Mouse (Mus musculus): ENCODE results near the gene Fbxw10.
A peak's percentile ranks its signal among the peaks of the same experiment; 100 is the strongest.

The Fbxw10 gene

DNA sequence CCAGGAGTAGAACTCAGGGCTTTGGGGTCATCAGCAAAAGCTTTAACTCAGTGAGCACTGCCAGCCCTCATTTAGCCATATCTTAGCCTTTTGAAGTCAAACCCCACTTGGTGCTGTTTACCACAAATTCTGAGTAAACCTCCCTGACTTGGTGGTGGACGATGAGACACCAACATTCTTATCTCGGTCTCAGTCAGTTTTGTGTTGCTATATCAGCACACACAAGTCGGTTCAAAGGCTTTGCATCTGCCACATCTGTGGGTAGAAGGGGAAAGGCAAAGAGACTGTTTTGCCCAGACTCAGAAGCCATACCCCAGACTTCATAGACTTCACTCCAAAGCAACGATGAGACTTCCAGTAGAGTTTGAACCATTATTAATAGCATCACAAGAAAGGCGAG, 2.3 kb upstream of the Fbxw10 start:
- DNase-seq, result no peak

DNA sequence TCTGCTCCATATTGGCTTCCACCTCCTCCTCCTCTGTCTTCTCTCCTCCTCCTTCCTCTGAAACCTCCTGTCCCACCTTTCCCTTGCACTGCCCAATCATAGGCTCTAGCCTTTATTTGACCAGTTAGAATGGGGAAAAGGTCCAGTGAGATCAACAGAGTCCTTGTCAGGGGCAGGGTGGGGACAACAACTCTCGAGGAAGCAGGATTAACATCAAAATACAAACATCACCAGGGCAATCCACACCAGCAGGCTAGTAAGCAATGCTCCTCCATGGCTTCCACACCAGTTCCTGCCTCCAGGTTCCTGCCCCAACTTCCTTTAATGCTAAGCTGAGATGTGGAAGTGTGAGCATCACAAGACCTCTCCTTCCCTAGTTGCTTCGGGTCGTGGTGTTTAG, 1.1 kb upstream of the Fbxw10 start:
- DNase-seq, result no peak

DNA sequence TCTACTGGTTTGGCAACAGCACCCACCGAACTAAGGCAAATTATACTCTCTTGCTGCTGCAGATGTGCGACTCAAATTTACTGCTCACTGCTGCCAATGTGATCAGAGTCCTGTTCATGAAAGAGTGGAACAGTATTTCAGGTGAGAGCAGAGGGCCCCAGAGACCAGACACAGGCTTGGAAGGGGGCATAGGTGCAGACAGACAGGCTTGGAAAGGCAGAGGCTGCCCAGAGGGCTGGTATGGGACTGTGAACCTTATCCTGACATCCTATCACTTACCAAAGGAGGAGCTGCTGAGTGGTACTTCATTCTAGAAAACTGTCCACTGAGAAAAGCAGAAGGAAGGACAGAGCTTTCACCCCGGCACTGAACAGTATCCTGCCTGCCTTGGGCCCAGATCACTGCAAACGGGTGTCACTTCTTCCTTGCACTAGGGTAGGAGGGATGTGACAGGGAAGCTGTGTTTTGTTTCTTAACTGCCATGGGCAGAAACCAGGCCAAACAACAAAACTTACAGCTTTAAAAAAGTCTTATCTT, 854 bp downstream of the Fbxw10 start:
- DNase-seq, result peak in 1 of 2 experiments; percentile 9

DNA sequence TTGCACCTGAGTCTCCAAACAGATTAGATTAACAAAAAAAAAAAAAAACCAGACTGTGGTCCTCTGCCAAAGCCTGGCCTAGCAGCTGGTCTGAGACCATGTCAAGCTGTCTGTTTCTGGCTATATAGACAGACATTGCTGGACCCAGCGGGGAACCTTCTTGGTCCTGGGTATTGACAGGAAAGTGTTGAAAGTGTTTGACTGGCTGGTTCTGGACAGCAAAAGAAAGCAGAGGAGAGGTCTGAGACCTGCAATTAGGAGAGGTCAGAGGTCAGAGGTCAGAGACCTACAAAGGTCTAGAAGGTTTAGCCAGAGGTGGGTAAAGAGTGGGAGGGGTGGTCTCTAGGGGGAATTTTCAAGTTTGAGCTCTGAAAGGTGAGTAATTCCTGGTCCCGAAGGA, 1.4 kb downstream of the Fbxw10 start:
- DNase-seq, result no peak

DNA sequence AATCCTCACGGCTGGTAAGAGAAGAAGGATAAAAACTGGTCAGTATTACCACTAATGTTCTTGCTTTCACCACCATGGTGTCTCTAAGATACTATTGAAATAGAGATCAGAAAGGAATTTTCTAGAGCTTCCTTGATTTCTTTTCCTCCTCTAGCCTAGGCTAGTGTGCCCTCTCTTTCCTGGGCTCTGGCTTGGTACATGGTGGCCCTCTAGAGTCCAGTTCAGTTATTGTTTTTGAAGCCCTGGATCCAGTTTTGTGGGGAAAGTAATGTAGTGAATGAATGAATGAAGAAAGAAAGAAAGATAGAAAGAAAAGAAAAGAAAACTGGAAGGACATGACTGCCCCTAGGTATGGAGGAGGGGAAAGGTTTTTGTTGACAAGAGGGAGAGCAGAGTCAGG, 4.3 kb downstream of the Fbxw10 start:
- no peak for DNase-seq

DNA sequence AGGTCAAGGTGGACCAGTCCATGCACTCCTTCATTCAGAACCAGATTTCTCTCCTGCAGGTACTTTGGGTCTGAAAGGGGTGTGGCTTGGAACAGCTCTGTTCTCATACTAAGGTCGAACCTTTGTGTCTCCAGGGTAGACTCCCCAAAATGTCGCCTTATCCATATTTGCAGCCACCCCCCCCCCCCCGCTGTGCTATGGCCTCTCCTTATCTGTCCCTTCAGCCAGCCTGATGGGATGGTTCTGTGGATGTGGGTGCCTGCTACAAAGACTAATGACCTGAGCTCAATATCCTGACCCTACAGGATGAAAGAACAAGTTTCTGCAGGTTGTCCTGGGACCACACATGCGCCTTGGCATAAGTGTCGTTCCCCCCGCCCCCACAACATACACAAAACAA, 6.5 kb downstream of the Fbxw10 start:
- no peak for DNase-seq

DNA sequence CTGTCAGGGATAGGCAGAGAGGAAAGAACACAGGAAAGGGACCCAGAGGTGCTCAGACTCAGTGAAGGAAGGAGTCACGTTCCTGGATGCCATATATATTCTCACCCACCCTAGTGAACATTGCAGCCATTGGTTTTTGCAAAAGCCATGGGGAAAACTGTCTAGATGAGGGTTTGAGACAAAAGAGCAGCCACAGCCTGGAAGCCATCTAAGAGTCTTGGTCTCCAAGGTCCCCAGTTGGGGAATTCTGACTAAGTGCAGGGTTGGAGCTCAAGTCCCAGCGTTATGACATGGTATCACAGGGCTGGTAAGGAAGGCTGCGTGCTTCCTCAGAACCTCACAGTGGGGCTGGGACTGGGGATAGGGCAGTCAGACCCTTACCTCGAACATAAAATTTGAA, 18.7 kb downstream of the Fbxw10 start:
- DNase-seq, result no peak

DNA sequence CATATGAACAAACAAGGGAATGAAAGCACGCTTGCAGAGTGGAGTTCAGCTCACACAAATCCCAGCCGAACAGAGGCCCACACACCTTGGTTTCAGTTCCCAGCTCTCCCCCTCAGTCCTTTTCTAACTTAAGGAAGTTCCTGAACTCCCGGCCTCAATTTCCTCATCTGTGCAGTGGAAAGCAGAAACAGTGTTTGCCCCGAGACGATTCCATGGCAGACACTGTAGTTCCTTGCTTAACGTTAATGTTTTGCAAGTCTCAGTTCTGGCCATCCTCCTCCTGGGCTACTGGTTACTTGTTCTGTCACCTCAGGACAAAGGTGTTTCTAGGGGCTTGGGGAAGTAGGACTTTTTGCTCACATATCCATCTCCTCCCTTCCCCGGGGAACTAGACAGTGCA, 19.8 kb downstream of the Fbxw10 start:
- no peak for DNase-seq

DNA sequence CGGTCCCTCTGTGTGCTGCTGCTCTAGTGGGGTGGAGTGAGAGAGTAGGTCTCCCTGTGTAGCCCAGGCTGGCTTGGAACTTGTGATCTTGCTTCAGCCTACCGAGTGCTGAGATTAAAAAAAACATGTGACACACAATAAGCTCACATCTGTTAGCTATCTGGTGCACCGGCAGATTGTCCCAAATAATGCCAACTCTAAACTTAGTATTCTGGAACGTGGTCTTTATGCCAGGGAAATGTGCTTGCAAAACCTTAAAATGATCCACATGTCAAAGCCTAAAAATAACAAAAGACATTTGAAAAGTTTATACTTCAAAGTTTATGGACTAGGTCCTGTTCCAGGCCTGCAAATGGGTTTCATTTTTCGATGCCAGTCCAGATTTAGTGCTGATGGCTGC, 22.3 kb downstream of the Fbxw10 start:
- DNase-seq, result no peak

DNA sequence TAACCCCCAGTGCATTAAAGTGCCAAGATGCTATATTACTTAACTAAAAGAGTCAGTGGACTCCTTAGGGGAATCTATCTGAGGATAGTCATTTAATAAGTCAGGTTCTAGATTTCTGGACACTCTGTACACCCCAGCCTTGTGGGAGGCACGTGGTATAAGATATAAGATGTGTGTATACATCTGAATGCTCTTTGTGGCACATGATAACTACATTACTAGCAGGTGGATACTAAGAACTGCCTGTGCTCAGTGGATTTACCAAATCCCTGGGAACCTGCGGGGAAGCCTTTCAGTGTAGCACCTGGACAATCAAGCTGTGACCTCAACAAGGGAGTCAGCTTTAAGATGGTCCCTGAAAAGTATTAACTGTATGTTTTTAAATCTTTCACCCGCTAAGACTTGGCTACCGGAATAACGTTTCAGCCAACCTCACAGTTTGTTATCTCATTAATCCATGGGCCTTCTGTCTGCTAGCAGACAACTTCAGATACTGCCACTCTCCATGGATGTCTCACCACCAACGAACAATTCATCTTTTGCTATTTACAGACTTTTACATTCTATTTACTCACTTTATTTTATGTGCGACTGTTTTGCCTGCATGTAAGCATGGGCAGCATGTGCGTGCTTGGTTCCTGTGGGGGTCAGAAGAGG, 23.0 kb downstream of the Fbxw10 start:
- no peak for DNase-seq

DNA sequence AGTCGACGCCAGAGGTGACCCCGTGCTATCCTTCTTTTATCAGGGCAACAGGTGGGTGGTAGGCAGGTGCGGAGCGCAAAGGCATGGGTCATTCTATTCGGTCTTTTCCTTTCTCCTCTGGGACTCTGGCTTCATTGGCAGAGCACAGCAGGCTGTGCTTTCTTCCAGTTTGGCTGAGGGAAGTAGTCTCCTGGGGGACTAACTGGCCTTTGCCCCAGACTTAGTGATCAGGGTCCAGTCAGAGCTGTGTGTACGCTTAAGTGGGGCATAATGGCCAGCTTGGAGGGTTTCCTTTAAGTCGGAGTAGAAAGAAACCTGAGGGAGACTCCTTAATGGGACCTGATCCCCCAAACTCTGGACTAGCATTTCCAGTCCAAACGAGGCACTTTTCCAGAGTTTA, 26.6 kb downstream of the Fbxw10 start:
- no peak for DNase-seq

DNA sequence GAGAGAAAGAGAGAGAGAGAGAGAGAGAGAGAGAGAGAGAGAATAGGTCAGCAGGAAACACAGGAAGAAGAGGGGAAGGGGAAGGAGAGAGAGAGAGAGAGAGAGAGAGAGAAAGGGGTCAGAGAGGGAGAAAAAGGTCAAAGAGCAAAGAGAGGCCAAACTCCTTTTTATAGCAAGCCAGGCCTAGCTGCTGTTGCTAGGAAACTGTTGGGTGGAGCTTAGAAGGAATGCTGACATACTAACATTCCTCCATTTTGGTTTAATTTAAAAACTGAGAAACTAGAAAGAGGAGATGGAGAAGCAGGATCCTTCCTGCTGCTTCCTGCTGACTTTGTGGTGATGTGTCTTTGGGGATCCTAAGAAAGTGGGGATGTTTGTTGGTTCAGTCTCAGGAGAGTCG, 28.8 kb downstream of the Fbxw10 start:
- DNase-seq, result no peak

DNA sequence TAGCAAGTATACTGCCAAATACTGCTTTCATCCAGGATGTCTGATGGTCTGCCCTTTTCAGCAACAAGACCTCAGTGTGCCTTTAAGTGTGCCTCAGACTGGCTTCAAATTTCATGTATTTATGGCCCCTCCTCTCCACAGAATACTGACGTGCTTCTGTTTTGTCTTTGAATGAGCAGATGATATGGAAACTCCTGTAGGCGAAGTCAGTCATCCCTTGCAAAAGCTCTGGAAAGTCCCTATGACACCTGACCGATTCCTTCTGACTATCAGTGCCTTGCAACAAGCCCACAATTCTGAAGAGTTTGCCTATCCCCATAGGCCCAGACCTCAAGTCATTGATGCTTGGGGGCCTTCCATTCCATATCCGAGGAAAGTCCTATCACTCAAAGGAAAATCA, 29.6 kb downstream of the Fbxw10 start:
- DNase-seq, result no peak

DNA sequence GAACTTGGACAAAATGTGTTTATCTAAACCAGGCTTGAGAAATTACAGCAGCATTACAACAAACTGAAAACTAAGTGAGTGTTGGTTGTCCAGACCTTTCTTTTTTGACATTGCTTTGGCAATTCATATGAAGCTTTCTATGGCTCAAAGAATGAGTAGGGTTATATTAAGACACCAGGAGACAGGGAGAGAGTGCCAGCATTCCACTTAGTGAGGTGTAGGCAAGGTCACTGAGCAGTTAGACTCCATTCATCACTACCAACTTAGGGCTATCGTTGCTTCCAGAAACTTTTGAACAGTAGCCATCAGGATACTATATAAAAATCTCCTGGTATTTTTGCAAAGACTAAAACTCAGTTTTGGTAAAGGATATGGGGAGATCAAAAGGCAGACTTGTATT, 30.5 kb downstream of the Fbxw10 start:
- no peak for DNase-seq

DNA sequence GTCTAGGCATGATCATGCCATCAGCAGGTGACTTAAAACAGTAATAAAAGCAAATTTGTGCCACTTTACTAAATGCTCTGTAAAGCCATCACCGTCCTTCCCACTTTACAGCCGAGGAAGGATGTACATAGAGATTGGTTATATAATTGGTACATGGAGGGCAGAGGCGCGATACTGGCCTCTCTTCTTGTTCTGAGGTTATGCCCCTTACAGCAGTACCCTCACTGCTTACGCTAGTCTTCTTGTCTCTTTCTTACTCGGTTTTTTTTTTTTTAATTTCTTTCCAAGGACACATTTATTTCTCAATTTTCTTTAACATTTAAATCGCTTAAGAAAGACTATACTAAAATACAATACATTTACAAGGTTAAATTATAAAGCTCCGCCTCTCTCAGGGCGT, 31.9 kb downstream of the Fbxw10 start:
- no peak for DNase-seq

DNA sequence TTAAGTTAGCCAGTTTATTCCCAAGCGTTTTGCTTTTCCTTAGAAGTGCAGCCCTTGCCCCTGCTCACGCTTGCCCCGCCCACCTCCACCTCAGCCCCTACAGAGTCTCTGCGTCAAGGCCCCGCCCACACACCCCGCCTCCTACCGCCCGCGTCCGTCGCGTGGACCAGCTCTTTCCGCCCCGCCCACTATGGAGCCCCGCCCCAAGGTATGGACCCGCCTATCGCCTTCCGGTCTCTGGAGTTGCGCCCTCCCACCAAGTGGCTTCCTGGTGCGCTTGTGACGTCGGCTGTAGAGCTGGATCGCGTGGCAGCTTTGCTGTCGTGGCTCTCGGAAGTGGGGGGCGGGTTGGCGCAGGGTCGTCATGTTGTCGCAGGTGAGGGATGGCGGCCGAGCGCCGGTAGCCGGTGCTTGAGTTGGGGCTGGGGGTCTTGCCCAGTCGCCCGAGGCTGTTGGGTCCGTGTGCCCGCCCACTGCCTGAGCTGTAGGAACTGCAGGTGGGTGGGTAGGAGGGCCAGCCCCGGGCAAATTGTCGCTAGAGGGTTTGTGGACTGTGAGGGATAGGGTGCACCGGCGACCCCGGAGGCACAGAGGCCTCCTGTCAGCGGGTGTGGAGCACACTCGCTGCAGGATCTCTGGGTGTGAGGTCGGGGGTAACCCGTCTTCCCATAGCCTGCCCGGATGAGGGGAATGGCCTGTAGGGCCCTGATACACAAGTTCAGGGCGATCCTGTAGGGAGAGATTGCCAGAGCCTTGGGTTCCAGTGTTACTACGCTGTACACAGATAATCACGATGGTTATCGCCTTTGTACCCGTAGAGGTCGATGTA, 32.6 kb downstream of the Fbxw10 start, which contains the start of gene Tvp23b:
TSS of gene Tvp23b (plus strand) at position 236 of the 829 bp plus-strand sequence.
- peak; percentile 98 for DNase-seq

DNA sequence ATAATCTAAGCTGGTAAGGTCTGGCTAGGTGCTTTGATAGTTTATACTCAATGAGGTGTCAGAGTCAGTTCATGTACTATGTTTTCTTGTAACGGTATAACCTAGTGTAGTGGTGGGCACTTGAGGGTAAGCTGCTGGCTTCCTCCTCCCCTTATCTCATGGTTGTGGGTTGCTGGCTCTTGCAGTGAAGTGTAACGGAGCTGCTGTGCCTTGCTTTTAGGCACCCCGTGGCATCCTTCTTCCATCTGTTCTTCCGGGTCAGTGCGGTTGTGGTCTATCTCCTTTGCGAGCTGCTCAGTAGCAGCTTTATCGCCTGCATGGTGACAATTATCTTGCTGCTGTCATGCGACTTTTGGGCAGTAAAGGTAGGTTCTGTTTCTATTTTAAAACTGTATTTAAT, 36.5 kb downstream of the Fbxw10 start:
- DNase-seq, result no peak

DNA sequence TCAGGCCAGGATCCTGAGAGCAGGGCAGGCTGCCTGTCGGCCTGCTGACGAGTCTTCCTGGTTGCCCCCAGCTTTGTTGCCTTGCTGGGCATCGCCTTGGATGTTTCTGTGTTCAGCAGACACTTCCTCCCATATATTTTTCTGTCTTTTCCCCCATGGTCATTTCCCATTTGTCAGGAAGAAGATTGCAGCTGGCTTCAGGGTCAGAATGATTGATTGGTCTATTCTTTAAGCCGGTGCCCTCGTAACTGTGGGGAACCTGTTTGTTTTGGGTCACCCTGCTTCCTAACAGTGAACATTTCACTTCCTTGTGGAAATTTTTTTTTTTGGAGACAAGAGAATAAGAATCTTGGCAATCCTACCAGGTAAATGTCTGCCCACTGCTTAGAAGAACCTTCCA, 38.5 kb downstream of the Fbxw10 start:
- no peak for DNase-seq

DNA sequence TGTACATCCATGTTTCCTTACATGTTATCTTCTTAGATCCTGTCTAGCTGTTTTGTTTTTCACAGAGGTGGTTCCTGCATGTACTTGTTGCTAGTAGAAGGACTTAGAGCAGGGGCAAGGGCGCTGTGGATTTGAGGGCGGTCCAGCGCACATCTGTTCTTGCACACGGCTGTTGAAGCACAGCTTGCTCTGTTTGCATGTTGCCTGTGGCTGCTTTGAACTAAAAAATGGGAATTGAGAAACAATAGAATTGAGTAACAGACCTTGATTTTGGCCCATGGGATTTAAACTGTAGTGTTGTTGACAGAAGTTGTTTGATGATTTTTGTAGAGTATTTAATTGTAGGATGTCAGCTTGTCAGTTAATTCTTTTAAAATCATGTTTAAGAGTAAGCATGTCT, 43.9 kb downstream of the Fbxw10 start:
- DNase-seq, result no peak

DNA sequence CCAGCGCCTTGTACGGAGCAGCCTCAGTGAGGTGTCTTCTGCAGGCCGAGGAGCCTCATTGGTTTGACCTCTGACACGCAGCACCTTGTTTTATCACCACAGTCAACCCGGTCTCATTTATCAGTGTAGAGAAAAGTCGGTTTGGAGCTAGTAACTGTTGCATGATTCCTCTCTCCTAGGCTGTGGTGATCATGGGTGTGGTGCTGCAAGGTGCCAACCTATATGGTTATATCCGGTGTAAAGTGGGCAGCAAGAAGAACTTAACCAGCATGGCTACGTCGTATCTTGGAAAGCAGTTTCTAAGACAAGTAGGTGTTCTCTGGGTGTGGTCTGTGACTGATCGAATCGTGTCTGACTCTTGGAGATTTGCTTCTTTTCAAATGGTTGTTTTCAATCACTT, 44.9 kb downstream of the Fbxw10 start:
- no peak for DNase-seq

DNA sequence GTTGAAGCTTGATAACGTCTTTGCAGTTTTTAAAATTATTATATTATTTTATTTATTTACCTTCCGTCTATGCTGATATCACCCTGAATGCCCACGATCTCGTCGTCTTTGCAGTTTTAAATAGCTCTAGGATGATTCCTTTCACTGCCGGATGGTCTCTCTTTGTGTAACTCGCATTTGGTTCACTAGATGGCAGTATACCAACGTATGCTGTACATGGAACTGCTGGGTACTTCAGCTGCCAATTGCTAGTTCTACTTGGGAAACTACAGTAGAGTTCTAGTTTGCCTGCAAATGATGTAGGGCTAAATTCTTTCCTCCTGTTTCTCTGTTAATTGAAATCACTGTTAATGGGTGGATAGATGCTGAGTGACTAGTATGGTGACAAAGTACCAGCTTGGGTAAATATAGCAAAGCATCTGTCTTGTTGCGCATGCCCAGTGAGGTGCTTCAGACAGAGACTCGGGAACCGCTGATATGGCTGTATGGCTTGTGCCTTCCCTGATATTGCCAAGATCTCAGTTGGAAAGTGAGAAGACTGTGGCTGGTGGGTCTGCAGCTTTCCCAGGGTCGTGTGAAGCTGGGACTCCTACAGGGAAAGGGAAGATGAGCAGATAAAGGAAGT, 54.9 kb downstream of the Fbxw10 start:
- DNase-seq, result peak in 1 of 2 experiments; percentile 9

DNA sequence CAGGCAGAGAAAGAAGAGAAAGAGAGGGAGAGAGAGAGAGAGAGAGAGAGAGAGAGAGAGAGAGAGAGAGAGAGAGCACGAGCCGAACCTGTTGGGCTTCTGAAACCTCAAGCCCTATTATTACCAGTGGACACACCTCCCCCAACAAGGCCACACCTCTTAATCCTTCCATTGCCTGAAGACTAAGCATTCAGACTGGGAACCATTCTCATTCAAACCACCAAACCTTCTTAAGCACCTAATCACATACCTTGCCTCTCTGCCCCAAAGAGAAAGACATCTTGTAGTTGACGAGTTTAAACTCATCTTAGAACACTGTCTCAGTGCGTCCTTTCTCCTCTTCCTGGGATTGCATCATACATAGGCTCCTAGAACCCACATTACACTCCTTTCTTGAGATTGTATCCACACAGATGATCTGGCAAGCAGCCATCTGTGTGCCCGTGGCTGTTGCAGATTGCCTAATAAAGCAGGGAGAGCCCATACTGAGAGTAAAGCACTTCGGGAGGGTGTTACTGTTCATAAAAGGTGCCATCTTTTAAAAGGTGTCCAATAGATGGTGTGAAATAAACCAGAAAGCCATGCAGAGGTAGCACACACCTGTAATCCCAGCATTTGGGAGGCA, 57.1 kb downstream of the Fbxw10 start:
- no peak for DNase-seq

DNA sequence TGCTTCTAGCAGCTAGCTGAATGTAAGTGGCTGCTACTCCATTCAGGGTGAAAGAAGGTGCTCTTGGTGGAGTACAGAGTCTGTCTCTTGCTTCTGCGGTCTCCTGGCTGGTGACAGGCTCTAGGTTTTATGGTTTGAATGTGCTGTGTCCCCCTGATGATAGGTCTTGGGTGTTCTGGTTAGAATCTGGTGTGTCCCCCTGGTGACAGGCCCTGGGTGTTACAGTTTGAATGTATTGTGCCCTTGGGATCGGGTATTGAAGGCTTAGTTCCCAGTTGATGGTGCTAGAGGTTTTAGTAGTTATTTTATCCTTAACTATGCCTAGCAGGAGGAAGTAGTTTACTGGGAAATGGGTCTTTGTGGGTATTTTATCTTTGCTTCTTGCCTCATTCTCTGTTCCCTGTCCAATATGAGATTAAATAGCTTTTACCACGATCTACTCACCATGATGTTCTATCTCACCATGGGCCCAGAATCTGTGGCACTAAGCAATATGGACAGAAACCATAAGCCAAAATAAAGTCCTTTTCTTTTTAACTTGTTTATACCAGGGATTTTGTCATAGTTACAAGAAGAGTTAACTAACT, 62.9 kb downstream of the Fbxw10 start:
- no peak for DNase-seq
